Comparison of ENCODE assay signal across 10 mouse cellular contexts in genomic region chr10:99834905-99835633, GRCm38 (mm10).
DNase-seq lines count a peak whose midpoint lies in the region; ATAC-seq and TF ChIP-seq lines count a peak whose summit lies in the region.
"Had no signal": no experiment of that assay in that cellular context is flagged by ENCODE, and none has a peak within 500 bp of the region (broad histone marks: within the 10 kb centered on the region; RNA-seq: fewer than 3 reads in every experiment).

No protein-coding gene starts in this region.

- TF ChIP-seq CTCF in kidney, adult 2 months (conservative IDR thresholded peaks at IDR 0.05; ENCODE audit: insufficient read depth, insufficient read length, low read depth, low read length), result no peak
- TF ChIP-seq CTCF in stomach, postnatal 0 days (IDR thresholded peaks at IDR 0.05; ENCODE audit: low read depth), result no peak

- H3K36me3 ChIP-seq in kidney, adult 2 months (ENCODE audit: control insufficient read depth, insufficient read depth, low read length), result no peaks in the 10 kb centered on the region
- H3K36me3 ChIP-seq in neural tube, embryonic 13.5 days, result no peaks in the 10 kb centered on the region
- no peaks in the 10 kb centered on the region for H3K36me3 ChIP-seq in neural tube, embryonic 15.5 days
- no peaks in the 10 kb centered on the region for H3K36me3 ChIP-seq in lung, embryonic 15.5 days
- H3K36me3 ChIP-seq in stomach, postnatal 0 days (ENCODE audit: control insufficient read depth, insufficient read depth, low read length), result no peaks in the 10 kb centered on the region

- H3K9me3 ChIP-seq in neural tube, embryonic 13.5 days, result no peaks in the 10 kb centered on the region
- H3K9me3 ChIP-seq in neural tube, embryonic 15.5 days (replicated peaks), result no peaks in the 10 kb centered on the region
- H3K9me3 ChIP-seq in lung, embryonic 15.5 days, result no peaks in the 10 kb centered on the region
- H3K9me3 ChIP-seq in stomach, postnatal 0 days (ENCODE audit: control insufficient read depth, low read length), result no peaks in the 10 kb centered on the region

- H3K27me3 ChIP-seq in kidney, adult 2 months (replicated peaks; ENCODE audit: control insufficient read depth, insufficient read depth, low read length), result no peaks in the 10 kb centered on the region
- no peaks in the 10 kb centered on the region for H3K27me3 ChIP-seq in neural tube, embryonic 13.5 days
- no peaks in the 10 kb centered on the region for H3K27me3 ChIP-seq in neural tube, embryonic 15.5 days (replicated peaks)
- no peaks in the 10 kb centered on the region for H3K27me3 ChIP-seq in lung, embryonic 15.5 days
- H3K27me3 ChIP-seq in stomach, postnatal 0 days (ENCODE audit: control insufficient read depth, insufficient read depth, low read length), result no peaks in the 10 kb centered on the region

- H3K27ac ChIP-seq in kidney, adult 2 months (ENCODE audit: insufficient read depth, low read depth, low read length), result no peak overlapping the region
- no peak overlapping the region for H3K27ac ChIP-seq in neural tube, embryonic 13.5 days (replicated peaks)
- H3K27ac ChIP-seq in neural tube, embryonic 15.5 days (replicated peaks), result no peak overlapping the region
- peak overlapping the region; percentile 77 for H3K27ac ChIP-seq in lung, embryonic 15.5 days
- H3K27ac ChIP-seq in stomach, postnatal 0 days (replicated peaks), result 0 out of 2 replicates have a peak overlapping the region, but pooled peaks have one; percentile 24

- no peak overlapping the region for H3K4me2 ChIP-seq in neural tube, embryonic 13.5 days
- H3K4me2 ChIP-seq in neural tube, embryonic 15.5 days, result no peak overlapping the region
- H3K4me2 ChIP-seq in lung, embryonic 15.5 days, result no peak overlapping the region
- H3K4me2 ChIP-seq in stomach, postnatal 0 days (replicated peaks; ENCODE audit: low read depth), result no peak overlapping the region

- DNase-seq in kidney, adult 2 months, result peak; percentile 19
- DNase-seq in kidney, postnatal 4 days, result no peak
- DNase-seq in stomach, postnatal 0 days (ENCODE audit: low spot score), result no peak
- no peak for DNase-seq in frontal cortex, postnatal 25 days (ENCODE audit: low spot score in 2 of 2)
- DNase-seq: adrenal gland, postnatal 25 days; cerebellum, adult 11-12 months; kidney, adult 9 months had no signal

- peak; percentile 53 for ATAC-seq in neural tube, embryonic 13.5 days (ENCODE audit: low read depth)
- ATAC-seq in neural tube, embryonic 15.5 days (ENCODE audit: low FRiP score), result no peak
- ATAC-seq in lung, embryonic 15.5 days (ENCODE audit: borderline replicate concordance, extremely low read depth, low FRiP score, low TSS enrichment), result peak; percentile 87; the same call in 1 of the 2 replicates
- ATAC-seq in stomach, postnatal 0 days (ENCODE audit: low FRiP score, low TSS enrichment), result no peak

- no peak overlapping the region for H3K4me3 ChIP-seq in kidney, adult 2 months (ENCODE audit: insufficient read depth, low read depth, low read length)
- H3K4me3 ChIP-seq in neural tube, embryonic 13.5 days, result no peak overlapping the region
- no peak overlapping the region for H3K4me3 ChIP-seq in neural tube, embryonic 15.5 days (replicated peaks)
- H3K4me3 ChIP-seq in lung, embryonic 15.5 days, result no peak overlapping the region
- no peak overlapping the region for H3K4me3 ChIP-seq in stomach, postnatal 0 days (ENCODE audit: low read depth, low read length)

- 76% methylated on average over 4 of the region's 4 CpGs for WGBS in kidney, adult 2 months
- 75% methylated on average over 4 of the region's 4 CpGs for whole genome bisulfite sequencing in neural tube, embryonic 13.5 days
- WGBS in neural tube, embryonic 15.5 days, result 64% methylated on average over 4 of the region's 4 CpGs
- WGBS in lung, embryonic 15.5 days, result 42% methylated on average over 4 of the region's 4 CpGs
- 40% methylated on average over 4 of the region's 4 CpGs for WGBS in stomach, postnatal 0 days

- no peaks in the 10 kb centered on the region for H3K4me1 ChIP-seq in kidney, adult 2 months (ENCODE audit: control insufficient read depth, insufficient read depth, low read length)
- peaks cover 3% of the 10 kb centered on the region; the same call in 1 of the 2 replicates for H3K4me1 ChIP-seq in neural tube, embryonic 13.5 days (replicated peaks)
- no peaks in the 10 kb centered on the region for H3K4me1 ChIP-seq in neural tube, embryonic 15.5 days
- peaks cover 10% of the 10 kb centered on the region; the same call in 1 of the 2 replicates for H3K4me1 ChIP-seq in lung, embryonic 15.5 days
- no peaks in the 10 kb centered on the region for H3K4me1 ChIP-seq in stomach, postnatal 0 days (replicated peaks; ENCODE audit: control insufficient read depth, insufficient read depth)

- TF ChIP-seq EP300 in stomach, postnatal 0 days (optimal IDR thresholded peaks at IDR 0.05), result no peak

- no peak for TF ChIP-seq POLR2A in kidney, adult 2 months (IDR thresholded peaks at IDR 0.05; ENCODE audit: low read depth, low read length)

- no peak overlapping the region for H3K9ac ChIP-seq in neural tube, embryonic 13.5 days
- no peak overlapping the region for H3K9ac ChIP-seq in neural tube, embryonic 15.5 days (replicated peaks)
- no peak overlapping the region for H3K9ac ChIP-seq in lung, embryonic 15.5 days
- H3K9ac ChIP-seq in stomach, postnatal 0 days (ENCODE audit: low read length), result no peak overlapping the region

Comparison
In these comparisons a context has a peak if more than half of its experiments do, and no peak if none do; other contexts are left out.
1. ATAC-seq: peak in neural tube, embryonic 13.5 days (single experiment) and lung, embryonic 15.5 days (single experiment); none in neural tube, embryonic 15.5 days (single experiment) and stomach, postnatal 0 days (single experiment).
2. H3K27ac ChIP-seq: peak in lung, embryonic 15.5 days (single experiment) and stomach, postnatal 0 days (single experiment); none in kidney, adult 2 months (single experiment), neural tube, embryonic 13.5 days (single experiment) and neural tube, embryonic 15.5 days (single experiment).